Mouse (Mus musculus) forebrain, embryonic 11.5 days (tissue): ENCODE results near the gene Card19. TPM values are rescaled to one million over a fixed set of nuclear protein-coding genes. Genes with fewer than 3 reads are reported as not detected.

Source experiments
- ATAC-seq: fragments of 200-750 bp; cut with Nextera tagmentation; replicated peaks from 2 replicates; pipeline ENCODE4 v1.8.0; 2017; ENCODE audit warnings: moderate TSS enrichment; ENCODE audit not compliant: low FRiP score
- DNase-seq: peaks from one replicate; pipeline ENCODE4 v3.0.0-alpha.2; 2017; ENCODE audit warnings: low spot score
- H3K27ac ChIP-seq: fragments of 300-500 bp; sonication (generic); 2 replicates; pipeline ENCODE4 v1.5.1; 2014; ENCODE audit warnings: low read depth, low read length
- H3K27me3 ChIP-seq: fragments of 300-500 bp; sonication (generic); 2 replicates; pipeline ENCODE4 v1.6.1; 2014; ENCODE audit warnings: mild to moderate bottlenecking, low read length, mixed read lengths; ENCODE audit not compliant: control insufficient read depth, insufficient read depth
- H3K36me3 ChIP-seq: fragments of 300-500 bp; sonication (generic); 2 replicates; pipeline ENCODE4 v1.6.1; 2014; ENCODE audit warnings: mild to moderate bottlenecking, low read length, moderate library complexity, mixed read lengths; ENCODE audit not compliant: control insufficient read depth, insufficient read depth
- H3K4me1 ChIP-seq: fragments of 300-500 bp; sonication (generic); replicated peaks from 2 replicates; pipeline ENCODE4 v1.6.1; 2014; ENCODE audit warnings: low read length, mixed read lengths; ENCODE audit not compliant: control insufficient read depth, insufficient read depth
- H3K4me2 ChIP-seq: fragments of 300-500 bp; sonication (generic); 2 replicates; pipeline ENCODE4 v1.6.1; 2014; ENCODE audit warnings: low read depth, mild to moderate bottlenecking, low read length, moderate library complexity, mixed read lengths; ENCODE audit not compliant: severe bottlenecking
- H3K4me3 ChIP-seq: fragments of 300-500 bp; sonication (generic); 2 replicates; pipeline ENCODE4 v1.5.1; 2014; ENCODE audit warnings: low read depth, low read length
- H3K9ac ChIP-seq: fragments of 300-500 bp; sonication (generic); 2 replicates; pipeline ENCODE4 v1.6.1; 2014; ENCODE audit warnings: low read length
- H3K9me3 ChIP-seq: fragments of 300-500 bp; sonication (generic); 2 replicates; pipeline ENCODE4 v1.6.1; 2016; ENCODE audit warnings: low read length, mixed read lengths; ENCODE audit not compliant: control insufficient read depth
- WGBS: fragments of 180-500 bp; shearing (Covaris S2); extraction: QIAGEN DNeasy Blood & Tissue Kit; methylation state at CpG from one replicate; pipeline ENCODE4 v1.1.7; 2014; 5-methylcytosine and 5-hydroxymethylcytosine counted together
- polyA plus RNA-seq: library from polyadenylated mRNA; unstranded; fragments of >200 nt; fragmentation: Nextera tagmentation; extraction: Ambion mirVana; gene quantifications from 2 replicates; pipeline ENCODE4 v1.2.1, GENCODE M21; 2014

Card19 gene
- polyA plus RNA-seq, 1 experiment from 2014 or later: 18.9 TPM

DNA sequence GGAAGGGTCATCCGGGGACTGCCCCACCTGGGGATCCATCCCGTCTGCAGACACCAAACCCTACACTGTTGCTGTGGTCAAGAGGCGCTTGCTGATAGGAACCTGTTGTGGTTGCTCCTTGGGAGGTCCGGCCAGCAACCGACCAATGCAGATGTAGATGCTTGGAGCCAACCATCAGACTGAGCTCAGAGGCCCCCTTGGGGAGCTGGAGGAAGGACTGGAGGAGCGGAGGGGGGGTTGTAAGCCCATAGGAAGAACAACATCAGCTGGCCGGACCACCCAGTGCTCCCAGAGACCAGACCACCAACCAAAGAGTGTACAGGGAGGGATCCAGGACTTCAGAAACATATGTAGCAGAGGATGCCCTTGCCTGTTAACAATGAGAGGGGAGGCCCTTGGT is 6.5 kb downstream of the Card19 start:
- no peaks in the 10 kb centered on the region for H3K27me3 ChIP-seq
- H3K36me3 ChIP-seq: no peaks in the 10 kb centered on the region
- H3K9me3 ChIP-seq: no peaks in the 10 kb centered on the region
- no peak overlapping the region for H3K27ac ChIP-seq
- no peak for ATAC-seq
- no peak for DNase-seq
- 64% methylated on average over 7 of the region's 7 CpGs for WGBS
- H3K4me2 ChIP-seq: no peak overlapping the region
- no peak overlapping the region for H3K9ac ChIP-seq
- H3K4me1 ChIP-seq: peaks cover 5% of the 10 kb centered on the region
- H3K4me3 ChIP-seq: no peak overlapping the region

DNA sequence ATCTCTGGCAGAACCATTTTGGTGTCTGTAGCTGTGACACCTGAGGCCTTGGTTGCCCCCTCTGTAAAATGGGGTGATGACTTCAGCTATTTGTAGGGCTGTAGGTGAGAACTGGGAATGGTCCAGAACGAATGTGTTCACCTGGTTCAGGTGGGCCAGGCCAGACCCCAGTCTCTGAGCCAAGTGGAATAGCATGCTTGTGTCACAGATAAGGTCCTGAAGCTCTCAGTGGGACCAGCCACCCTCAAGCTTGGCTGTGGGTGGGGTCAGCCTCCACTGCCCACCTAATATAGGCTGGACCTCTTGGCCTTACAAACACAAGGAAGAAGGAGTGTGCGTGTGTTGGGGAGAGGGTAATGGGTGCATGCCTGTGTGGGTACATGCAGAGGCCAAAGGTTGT is 9.5 kb downstream of the Card19 start:
- Histone ChIP-seq H3K9ac (no peak overlapping the region), H3K4me1 (peaks cover 2% of the 10 kb centered on the region), H3K9me3 (no peaks in the 10 kb centered on the region), H3K4me2 (no peak overlapping the region), H3K36me3 (no peaks in the 10 kb centered on the region), H3K27ac (no peak overlapping the region), H3K4me3 (no peak overlapping the region), H3K27me3 (no peaks in the 10 kb centered on the region)
- ATAC-seq (no peak), DNase-seq (no peak)
- WGBS: 93% methylated on average over 2 of the region's 2 CpGs

DNA sequence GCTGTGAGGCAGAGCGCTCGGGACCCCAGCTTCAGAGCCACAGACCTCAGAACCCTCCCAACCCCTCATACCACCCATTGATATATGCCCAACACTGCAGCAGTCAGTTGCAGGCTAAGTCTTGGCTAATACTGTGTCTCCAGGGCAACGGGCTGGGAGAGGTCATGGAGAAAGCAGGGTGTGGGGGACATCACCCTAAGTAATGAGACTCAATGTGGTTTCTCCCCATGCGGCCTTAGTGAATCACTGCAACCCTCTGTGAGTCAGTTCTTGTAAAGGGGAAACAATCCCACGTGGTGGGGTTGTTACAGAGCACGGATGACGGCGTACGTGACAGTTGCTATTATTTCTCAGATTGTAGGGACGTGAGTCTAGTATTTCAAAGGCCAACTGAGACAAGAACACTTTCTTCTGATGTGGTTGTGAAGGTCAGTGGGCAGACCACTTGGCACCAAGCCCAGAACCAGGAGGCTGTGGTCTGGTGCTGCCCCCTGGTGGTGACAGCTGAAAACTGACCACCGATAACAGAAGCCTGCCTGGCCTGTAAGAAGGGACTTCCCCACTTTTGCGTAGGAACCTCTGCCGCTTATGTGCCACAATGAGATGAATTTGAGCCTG is 10.3 kb downstream of the Card19 start:
- Histone ChIP-seq H3K9ac (no peak overlapping the region), H3K4me2 (no peak overlapping the region), H3K36me3 (no peaks in the 10 kb centered on the region), H3K4me1 (no peaks in the 10 kb centered on the region), H3K27ac (no peak overlapping the region), H3K4me3 (no peak overlapping the region), H3K9me3 (no peaks in the 10 kb centered on the region), H3K27me3 (no peaks in the 10 kb centered on the region)
- WGBS: 50% methylated on average over 13 of the region's 13 CpGs
- DNase-seq (peak; percentile 92), ATAC-seq (peak; percentile 66)

DNA sequence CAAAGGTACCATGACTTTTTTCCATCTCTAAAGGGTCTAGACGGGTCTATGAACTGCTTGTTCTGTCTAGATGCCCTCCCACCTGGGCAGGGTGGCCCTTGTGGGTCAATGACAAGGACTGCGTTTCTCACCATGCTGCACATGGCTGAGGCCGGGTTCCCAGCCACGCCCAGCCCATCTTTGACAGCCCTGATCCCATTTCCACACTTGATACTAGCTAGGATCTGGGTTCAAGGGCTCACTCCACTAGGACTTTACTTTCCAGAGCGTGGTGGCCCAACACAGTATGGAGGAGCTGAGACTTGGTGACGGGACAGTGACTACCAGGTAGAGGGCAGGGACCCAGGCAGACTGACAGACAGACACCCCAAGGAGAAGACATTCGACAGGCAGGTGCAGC is 13.3 kb downstream of the Card19 start:
- Histone ChIP-seq H3K9me3 (no peaks in the 10 kb centered on the region), H3K36me3 (no peaks in the 10 kb centered on the region), H3K9ac (no peak overlapping the region), H3K27me3 (no peaks in the 10 kb centered on the region), H3K4me1 (no peaks in the 10 kb centered on the region), H3K27ac (no peak overlapping the region), H3K4me2 (no peak overlapping the region), H3K4me3 (no peak overlapping the region)
- no peak for ATAC-seq
- 84% methylated on average over 7 of the region's 7 CpGs for WGBS
- no peak for DNase-seq

DNA sequence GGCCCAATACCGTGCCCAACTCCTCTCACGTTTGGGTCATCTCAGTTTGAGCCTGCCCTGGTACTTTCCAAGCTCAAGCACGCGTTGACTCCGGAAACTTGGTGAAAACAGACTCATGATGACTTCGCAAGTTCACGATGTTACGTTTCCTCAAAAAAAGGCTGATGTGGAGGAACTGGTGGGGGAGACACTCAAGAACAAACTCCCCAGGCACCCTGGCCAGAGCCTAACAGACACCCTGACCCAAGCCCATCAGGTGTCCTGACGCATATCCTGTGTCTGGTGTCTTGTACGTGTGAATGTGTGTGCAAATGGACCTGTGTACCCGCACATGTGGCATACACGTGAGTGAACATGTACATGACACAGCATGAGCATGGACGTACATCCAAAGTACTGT is 15.1 kb downstream of the Card19 start:
- no peaks in the 10 kb centered on the region for H3K36me3 ChIP-seq
- ATAC-seq: no peak
- whole genome bisulfite sequencing: 89% methylated on average over 13 of the region's 13 CpGs

DNA sequence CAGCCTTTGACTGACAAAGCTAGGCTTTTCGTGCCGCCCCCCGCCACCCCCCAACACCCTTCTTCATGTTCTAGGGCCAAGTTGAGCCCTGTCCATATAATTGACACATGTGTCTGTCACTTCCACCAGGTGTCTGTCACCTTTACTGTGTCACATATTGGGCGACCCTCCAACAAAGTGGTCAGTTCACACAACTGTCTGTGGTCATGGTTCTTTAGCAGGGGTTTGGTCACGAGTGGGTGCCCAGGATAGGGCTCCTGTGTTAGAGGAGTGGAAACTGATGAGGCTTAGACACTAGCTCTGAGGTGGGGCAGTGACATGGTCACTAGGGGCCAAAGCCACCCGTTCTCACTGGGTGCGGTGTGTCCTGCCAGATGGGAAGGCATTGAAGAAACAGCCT is 15.9 kb downstream of the Card19 start:
- H3K27me3 ChIP-seq: no peaks in the 10 kb centered on the region
- H3K4me1 ChIP-seq: no peaks in the 10 kb centered on the region
- no peak overlapping the region for H3K4me3 ChIP-seq
- ATAC-seq: no peak
- H3K9me3 ChIP-seq: no peaks in the 10 kb centered on the region
- no peak overlapping the region for H3K27ac ChIP-seq
- 97% methylated on average over 7 of the region's 7 CpGs for WGBS
- no peak overlapping the region for H3K4me2 ChIP-seq
- no peak overlapping the region for H3K9ac ChIP-seq
- H3K36me3 ChIP-seq: no peaks in the 10 kb centered on the region
- DNase-seq: no peak

More for the DNA sequence above, 15.1 kb downstream of the Card19 start:
- H3K9me3 ChIP-seq: no peaks in the 10 kb centered on the region
- no peaks in the 10 kb centered on the region for H3K4me1 ChIP-seq
- H3K9ac ChIP-seq: no peak overlapping the region
- H3K27me3 ChIP-seq: no peaks in the 10 kb centered on the region
- H3K4me3 ChIP-seq: no peak overlapping the region
- no peak overlapping the region for H3K27ac ChIP-seq
- no peak overlapping the region for H3K4me2 ChIP-seq
- no peak for DNase-seq

DNA sequence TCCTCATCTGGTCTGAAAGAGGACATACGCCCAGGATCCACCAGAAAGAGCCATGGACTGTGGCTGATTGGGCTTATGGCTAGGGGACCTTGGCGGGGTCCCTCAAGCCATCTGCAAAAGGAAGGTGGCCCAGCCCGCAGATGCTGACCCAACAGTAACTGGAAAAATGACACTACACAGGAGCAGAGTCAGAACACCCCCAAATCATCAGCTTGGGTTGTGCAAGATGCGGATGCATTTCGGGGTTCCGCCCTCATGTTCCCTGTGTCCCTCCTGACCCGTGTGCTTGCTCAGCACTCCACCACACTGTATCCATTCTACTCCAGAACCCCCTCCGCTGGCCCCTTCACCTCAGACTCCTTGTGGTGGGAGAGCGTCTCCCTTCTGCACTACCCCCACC is 17.1 kb downstream of the Card19 start:
- H3K27ac ChIP-seq: no peak overlapping the region
- H3K4me1 ChIP-seq: no peaks in the 10 kb centered on the region
- no peaks in the 10 kb centered on the region for H3K9me3 ChIP-seq
- DNase-seq (no peak), ATAC-seq (no peak)
- no peak overlapping the region for H3K4me2 ChIP-seq
- WGBS: 92% methylated on average over 9 of the region's 9 CpGs
- no peak overlapping the region for H3K9ac ChIP-seq
- H3K36me3 ChIP-seq: no peaks in the 10 kb centered on the region
- H3K27me3 ChIP-seq: no peaks in the 10 kb centered on the region
- no peak overlapping the region for H3K4me3 ChIP-seq

DNA sequence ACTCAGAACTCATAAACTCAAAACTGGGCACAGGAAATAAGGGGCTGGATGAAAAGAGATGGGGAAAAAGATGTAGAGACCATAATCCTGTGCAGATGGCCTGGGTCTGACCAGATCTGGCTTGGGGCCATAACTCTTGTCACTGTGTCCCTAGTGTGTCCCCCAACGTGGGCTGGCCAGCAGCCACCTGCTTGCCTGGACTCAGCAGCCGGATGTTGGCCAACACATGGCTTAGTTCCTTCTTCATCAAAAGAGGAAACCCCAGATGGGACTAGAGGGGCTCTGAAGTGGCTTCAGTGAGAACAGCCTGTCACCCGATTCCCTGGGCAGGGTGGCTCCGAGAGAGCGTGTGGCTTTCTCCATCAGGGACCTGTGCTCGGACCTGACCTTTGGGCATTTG is 19.1 kb downstream of the Card19 start:
- Histone ChIP-seq H3K9me3 (no peaks in the 10 kb centered on the region), H3K9ac (no peak overlapping the region), H3K27ac (no peak overlapping the region), H3K4me2 (no peak overlapping the region), H3K4me1 (no peaks in the 10 kb centered on the region), H3K4me3 (no peak overlapping the region), H3K27me3 (no peaks in the 10 kb centered on the region), H3K36me3 (no peaks in the 10 kb centered on the region)
- 91% methylated on average over 6 of the region's 6 CpGs for WGBS
- no peak for ATAC-seq
- DNase-seq: no peak

DNA sequence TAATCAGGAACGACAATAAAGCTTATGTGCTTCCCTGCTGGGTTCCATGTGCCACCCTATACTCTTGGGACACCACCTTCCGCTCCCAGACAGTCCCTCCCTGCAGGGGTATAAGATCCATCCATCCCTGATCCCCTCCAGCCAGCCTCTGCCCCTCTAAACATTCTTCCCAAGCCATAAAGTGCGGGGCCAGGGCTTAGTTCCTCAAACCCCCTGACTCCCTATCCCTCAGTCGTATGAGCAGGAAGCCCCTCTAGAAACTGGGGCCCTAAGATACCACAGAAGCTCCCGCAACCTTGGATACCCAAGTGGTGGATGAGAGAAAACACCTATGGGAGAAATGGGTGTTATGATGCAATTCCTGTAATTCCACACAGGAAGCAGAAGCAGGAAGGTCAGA is 19.6 kb downstream of the Card19 start:
- DNase-seq (no peak), ATAC-seq (no peak)
- Histone ChIP-seq H3K27ac (no peak overlapping the region), H3K9me3 (no peaks in the 10 kb centered on the region), H3K4me2 (no peak overlapping the region), H3K4me1 (no peaks in the 10 kb centered on the region), H3K27me3 (no peaks in the 10 kb centered on the region), H3K9ac (no peak overlapping the region), H3K4me3 (no peak overlapping the region), H3K36me3 (no peaks in the 10 kb centered on the region)
- 82% methylated on average over 5 of the region's 5 CpGs for WGBS
